ENCODE assay signal across 22 mouse cellular contexts in the genomic region with DNA sequence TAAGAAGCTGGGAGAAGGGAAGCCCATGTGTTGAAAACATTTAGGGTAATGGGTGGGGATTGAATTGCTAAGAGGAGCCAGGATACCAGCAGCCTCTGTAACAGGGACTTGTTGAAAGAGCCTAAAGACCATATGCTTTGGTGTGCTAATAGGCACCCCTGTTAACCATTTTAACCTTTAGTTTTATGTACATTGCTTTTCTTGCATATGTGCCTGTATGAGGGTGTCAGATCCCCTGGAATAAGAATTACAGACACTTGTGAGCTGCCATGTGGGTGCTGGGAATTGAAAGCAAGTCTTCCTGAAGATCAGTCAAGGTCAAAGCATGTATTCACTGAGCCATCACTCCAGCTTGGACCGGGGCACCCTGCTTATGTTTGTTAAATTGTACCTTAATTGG. TPM values are rescaled to one million over a fixed set of nuclear protein-coding genes. Genes with fewer than 3 reads are reported as not detected.
"Had no signal": no experiment of that assay in that cellular context is flagged by ENCODE, and none has a peak within 500 bp of the region (broad histone marks: within the 10 kb centered on the region; RNA-seq: fewer than 3 reads in every experiment).

No protein-coding gene starts in this region.

- DNase-seq: gastrocnemius, postnatal 14 days; heart, adult 18-20 months; heart, postnatal 10 days; heart, postnatal 4 days; kidney, adult 18-20 months; kidney, adult 8-10 months; kidney, postnatal 10 days; kidney, postnatal 25 days; kidney, postnatal 4 days; liver; liver, embryonic 13.5 days had no signal

- ATAC-seq: hindbrain, embryonic 16.5 days; inflammation-experienced regulatory T-cells, adult 6 months; intestine, embryonic 15.5 days; intestine, postnatal 0 days had no signal

RNA-seq across cellular contexts. Expression of gene Spata4, which starts 35.4 kb away (rescaled TPM):
- total RNA-seq: gastrocnemius, adult 8-10 months; gastrocnemius, postnatal 14 days; gastrocnemius, postnatal 4 days; granulocyte monocyte progenitor cell, adult 5-6 weeks; heart, adult 18-20 months; heart, adult 8-10 months; heart, postnatal 10 days; heart, postnatal 25 days; layer of hippocampus, postnatal 25 days; left cerebral cortex, adult 2 months had no signal

RNA-seq across cellular contexts. Expression of gene Asb5, which starts 35.8 kb away (rescaled TPM):
- total RNA-seq: granulocyte monocyte progenitor cell, adult 5-6 weeks had no signal
